Mouse (Mus musculus): Measurements from ENCODE around the gene Olfr458.
"Not testable (repeated sequence)": the region's sequence is repeated elsewhere in the genome, so short reads cannot be mapped to it uniquely, and the experiment has no call there.

The Olfr458 gene

GRCm38 (mm10) chr6:42465096-42465495, at the start of gene Olfr458:
TSS of gene Olfr458 (minus strand) at chr6:42465196.
- in situ Hi-C loops (cut with MseI, MboI), result no loop called here

DNA sequence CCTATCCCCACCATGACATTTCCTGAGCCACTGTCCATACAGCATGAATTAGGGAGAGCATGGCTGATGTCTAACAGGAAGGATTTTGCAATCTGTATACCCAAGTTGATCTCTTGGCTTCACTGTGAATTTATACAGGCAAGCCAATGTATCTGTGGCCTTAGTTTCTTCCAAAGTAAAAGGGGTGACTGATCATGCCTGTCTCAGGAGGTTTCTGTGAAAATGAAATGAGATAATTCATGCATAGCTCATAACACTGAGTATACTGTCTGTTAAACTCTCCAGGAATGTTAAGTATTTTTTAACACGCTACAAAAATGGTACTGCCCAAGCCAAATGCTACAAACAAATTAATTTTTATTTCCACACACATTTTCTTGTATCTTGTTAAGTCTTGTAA, 48.5 kb upstream of the Olfr458 start:
- in situ Hi-C loops (cut with MseI, MboI), result no loop called here

DNA sequence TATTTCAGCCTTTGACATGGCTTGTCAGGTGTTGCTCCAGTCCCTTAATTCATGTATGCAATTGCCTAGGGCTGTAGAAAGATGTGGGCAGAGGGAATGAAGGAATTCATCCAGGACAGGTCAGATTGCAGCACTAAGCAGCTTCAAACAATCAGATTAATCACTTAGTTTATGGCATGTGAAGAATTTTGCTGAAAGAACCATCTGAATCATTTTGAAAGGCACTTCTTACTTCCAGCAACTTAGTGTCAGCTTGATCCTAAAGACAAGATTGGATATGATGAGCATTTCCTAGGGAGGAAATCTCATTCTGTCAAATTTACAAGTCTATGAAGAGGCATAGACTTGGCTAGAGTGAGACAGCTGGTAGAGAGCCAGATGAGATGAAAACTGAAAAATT, 44.3 kb upstream of the Olfr458 start:
- in situ Hi-C loops (cut with MseI, MboI), result no loop called here

DNA sequence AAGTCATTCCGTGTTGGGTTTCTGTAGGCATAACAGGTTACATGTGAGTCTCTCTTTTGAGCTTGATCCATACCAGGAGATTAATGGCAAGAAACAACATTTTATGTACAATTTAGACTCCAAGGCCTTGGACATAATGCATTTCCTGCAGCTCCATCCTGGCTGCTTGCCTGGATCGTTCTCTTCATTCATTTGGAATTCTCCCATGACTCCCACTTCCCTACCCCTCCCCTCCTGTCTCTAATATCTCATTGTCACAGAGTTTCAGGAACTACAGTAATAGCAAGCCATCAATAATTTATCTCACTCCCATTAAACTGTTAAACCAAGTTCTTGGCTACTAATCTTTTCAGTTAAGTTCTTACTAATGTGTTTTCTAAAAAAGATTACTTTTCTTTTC, 38.5 kb upstream of the Olfr458 start:
- in situ Hi-C loops (cut with MseI, MboI), result no loop called here

DNA sequence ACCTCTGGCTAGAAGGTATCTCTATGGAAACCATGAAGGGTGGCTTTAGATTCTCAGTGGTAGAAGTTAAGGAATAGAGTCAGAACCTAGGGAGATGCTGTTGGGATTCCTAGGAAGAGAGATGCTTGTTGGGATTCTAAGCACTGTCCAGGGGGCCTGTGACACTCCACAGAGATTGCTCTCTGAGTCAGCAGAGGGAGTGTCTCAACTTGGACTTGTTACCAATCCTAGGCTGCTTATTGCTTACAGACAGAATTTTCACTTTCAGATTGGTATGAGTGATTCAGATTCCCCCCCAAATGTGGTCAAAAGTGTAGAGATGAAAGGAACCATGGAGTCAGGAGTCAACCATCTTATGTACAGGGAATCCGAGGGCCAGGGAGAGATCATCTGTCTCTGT, 24.7 kb upstream of the Olfr458 start:
- in situ Hi-C loops (cut with MseI, MboI), result no loop called here

GRCm38 (mm10) chr6:42487114-42487513, 22.1 kb upstream of the Olfr458 start, which contains the start of gene Olfr456:
TSS of gene Olfr456 (minus strand) at chr6:42487214.
- in situ Hi-C loops (cut with MseI, MboI), result no loop called here

- in situ Hi-C loops (cut with MseI, MboI), result no loop called here
Measured at GRCm38 (mm10) chr6:42484633-42485032, 19.6 kb upstream of the Olfr458 start.

DNA sequence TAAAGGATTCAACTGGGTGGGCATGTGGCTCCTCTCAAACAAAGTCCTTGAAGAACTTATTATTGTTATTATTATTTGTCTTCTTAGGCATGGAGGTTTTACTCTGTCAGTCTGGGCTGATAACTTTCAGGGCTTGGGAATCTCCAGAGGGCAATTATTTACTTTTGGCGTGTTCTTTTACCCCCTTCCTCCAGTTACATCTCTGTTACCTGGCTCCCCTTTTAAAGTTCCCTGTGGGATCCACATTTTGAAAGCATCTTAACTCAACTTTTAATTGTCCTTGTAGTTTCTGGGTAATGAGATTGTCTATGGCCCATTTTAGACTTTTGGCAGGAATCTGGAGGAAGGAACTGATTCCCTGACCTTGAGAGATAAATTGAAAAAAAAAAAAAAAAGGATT, 11.2 kb upstream of the Olfr458 start, which contains the start of gene Olfr457:
TSS of gene Olfr457 (minus strand) at position 101 of the 400 bp plus-strand sequence.
- in situ Hi-C loops (cut with MseI, MboI), result no loop called here

GRCm38 (mm10) chr6:42471298-42471697, 6.3 kb upstream of the Olfr458 start:
- in situ Hi-C loops (cut with MseI, MboI), result not testable (repeated sequence)

GRCm38 (mm10) chr6:42470542-42470941, 5.5 kb upstream of the Olfr458 start:
- in situ Hi-C loops (cut with MseI, MboI), result no loop called here

DNA sequence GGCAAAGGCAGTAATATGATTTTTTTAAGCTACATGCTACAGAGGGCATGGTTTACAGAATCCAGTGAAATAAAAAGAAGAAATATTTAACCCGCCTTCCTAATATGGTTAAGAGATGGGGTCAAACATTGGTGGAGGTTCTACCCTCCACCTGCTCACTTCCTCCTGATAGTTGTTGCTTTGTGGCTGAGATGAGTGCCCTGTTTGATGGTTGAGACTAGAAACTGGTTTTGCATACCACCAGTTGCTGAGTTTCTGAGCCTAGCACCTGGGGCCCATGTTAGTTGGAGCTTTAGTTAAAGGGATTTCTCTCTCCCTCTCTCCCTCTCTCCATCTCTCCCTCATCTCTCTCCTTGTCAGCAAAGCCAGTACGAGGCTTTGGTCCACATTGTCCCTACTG, 17.6 kb downstream of the Olfr458 start:
- in situ Hi-C loops (cut with MseI, MboI), result no loop called here

GRCm38 (mm10) chr6:42444491-42444890, 20.5 kb downstream of the Olfr458 start:
- in situ Hi-C loops (cut with MseI, MboI), result no loop called here

- in situ Hi-C loops (cut with MseI, MboI), result no loop called here
Measured at GRCm38 (mm10) chr6:42441395-42441794, 23.6 kb downstream of the Olfr458 start.

GRCm38 (mm10) chr6:42435490-42435889, 29.5 kb downstream of the Olfr458 start:
- in situ Hi-C loops (cut with MseI, MboI), result no loop called here

DNA sequence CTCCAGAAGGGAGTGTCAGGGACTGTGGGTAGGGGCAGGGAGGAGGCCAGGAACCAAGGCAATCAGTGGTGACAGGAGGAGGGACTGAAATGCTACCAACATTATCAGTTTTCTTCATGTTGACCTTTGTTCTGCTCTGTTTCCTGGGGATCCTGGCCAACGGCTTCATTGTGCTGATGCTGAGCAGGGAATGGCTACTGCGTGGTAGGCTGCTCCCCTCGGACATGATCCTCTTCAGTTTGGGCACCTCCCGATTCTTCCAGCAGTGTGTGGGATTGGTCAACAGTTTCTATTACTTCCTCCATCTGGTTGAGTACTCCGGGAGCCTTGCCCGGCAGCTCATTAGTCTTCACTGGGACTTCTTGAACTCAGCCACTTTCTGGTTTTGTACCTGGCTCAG, 30.6 kb downstream of the Olfr458 start, which contains the start of gene Tas2r126:
TSS of gene Tas2r126 (plus strand) at position 90 of the 400 bp plus-strand sequence.
- in situ Hi-C loops (cut with MseI, MboI), result no loop called here

- in situ Hi-C loops (cut with MseI, MboI), result no loop called here
Measured at GRCm38 (mm10) chr6:42433554-42433953, 31.4 kb downstream of the Olfr458 start.

DNA sequence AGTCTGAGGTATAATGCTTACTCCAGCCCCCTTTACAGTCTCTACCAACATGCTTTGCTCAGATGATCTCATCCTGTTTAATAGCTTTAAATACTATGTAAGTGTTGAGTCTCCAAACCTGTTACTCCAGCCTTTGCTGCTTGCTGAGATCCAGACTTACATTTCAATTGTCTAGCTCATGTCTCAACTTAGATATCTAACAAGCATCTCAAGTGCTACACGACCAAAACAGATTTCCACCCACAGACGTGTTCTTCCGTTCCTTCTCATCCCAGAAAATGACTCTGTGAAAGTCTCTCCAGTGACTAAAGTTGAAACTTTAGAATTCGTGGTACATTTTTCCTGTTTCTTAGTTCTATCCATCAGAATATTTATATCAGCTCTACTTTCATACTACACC, 38.7 kb downstream of the Olfr458 start:
- in situ Hi-C loops (cut with MseI, MboI), result no loop called here

DNA sequence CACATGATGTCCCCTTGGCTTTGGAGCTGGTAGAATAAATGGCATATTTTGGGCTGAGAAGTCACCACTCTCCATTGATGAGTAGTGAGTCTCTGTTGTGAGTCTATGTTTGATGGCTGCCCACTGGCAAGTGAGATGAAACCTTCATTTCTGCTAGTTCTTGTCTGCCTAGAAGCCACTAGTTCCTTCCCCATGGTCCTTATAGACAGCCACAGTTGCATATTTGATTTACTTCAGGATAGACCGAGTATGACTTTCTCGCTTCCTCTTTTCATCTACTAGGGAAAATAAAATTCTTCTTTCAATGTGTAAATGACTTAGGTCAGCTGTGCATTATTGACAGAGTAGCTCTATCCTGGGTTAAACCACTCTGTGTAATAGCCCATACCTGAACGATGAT, 40.5 kb downstream of the Olfr458 start:
- in situ Hi-C loops (cut with MseI, MboI), result no loop called here

- in situ Hi-C loops (cut with MseI, MboI), result no loop called here
Measured at GRCm38 (mm10) chr6:42421439-42421838, 43.6 kb downstream of the Olfr458 start.

DNA sequence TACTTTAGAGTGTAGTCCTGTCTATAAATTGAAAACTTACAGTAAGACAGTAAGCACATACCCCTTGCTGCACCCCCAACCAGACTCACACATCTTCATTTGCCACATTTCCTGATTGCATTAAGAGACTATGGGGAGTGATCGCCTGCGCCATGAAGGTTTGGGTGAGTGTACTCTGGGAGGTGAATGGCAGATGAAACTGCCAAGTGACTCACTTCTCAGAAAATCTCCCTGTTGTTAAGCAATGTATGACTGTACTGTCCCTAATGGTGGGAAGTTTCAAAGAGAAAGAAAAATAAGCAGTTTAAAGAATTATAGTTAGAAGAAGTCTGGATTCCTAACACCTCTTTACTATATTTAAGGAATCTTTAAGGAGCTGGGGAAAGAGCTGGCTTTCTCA, 45.6 kb downstream of the Olfr458 start:
- in situ Hi-C loops (cut with MseI, MboI), result no loop called here

Data from mouse trophoblast stem cell (cell line).